Mouse (Mus musculus) E14TG2a.4 (cell line): ENCODE results near the gene 1700102P08Rik.

ENCODE experiments used
- CTCF ChIP-seq: conservative IDR thresholded peaks from 2 replicates; pipeline ENCODE4 v1.5.1; 2014; ENCODE audit warnings: low read length
- NANOG ChIP-seq: IDR thresholded peaks from 2 replicates; pipeline ENCODE4 v1.6.1; 2014; ENCODE audit warnings: borderline replicate concordance, low read length, mixed read lengths
- POU5F1 ChIP-seq: IDR thresholded peaks from 2 replicates; pipeline ENCODE4 v1.6.1; 2014; ENCODE audit warnings: low read length, borderline replicate concordance

- TF ChIP-seq POU5F1: no peak
- no peak for TF ChIP-seq CTCF
- TF ChIP-seq NANOG: no peak
Observed at GRCm38 (mm10) chr9:108428384-108428783, 35.8 kb downstream of the 1700102P08Rik start, which contains the start of gene Ccdc36.
